ENCODE assay signal across 23 mouse cellular contexts in the genomic region with DNA sequence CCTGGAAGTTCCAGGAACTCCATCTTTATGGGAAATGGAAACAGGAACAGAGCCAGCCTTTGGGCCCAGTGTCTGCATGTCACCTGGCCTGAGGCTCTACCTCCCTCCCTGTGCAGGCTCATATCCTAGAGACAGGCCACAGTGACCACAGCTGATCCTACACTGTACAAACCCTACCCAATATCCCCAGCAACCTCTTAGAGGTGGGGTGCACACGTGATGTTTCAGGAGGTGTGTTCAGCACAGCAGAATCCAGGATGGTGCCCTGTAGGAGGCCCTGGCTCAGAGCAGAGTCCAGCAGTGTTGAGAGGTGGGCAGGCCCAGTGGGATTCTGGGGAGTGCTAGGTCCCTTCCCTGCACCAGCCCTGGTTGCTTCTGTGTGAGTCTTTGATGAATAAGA.
"Had no signal": no experiment of that assay in that cellular context is flagged by ENCODE, and none has a peak within 500 bp of the region (broad histone marks: within the 10 kb centered on the region; RNA-seq: fewer than 3 reads in every experiment).

No protein-coding gene starts in this region.

- H3K4me3 ChIP-seq: kidney, embryonic 15.5 days; left cerebral cortex, adult 2 months; limb, embryonic 12.5 days; limb, embryonic 15.5 days; liver, embryonic 15.5 days; midbrain, embryonic 12.5 days; midbrain, embryonic 15.5 days; neural tube, embryonic 12.5 days; neural tube, embryonic 15.5 days had no signal

- ATAC-seq: midbrain, embryonic 15.5 days had no signal

- H3K4me2 ChIP-seq: kidney, embryonic 15.5 days; limb, embryonic 12.5 days; limb, embryonic 15.5 days; liver, embryonic 11.5 days; liver, embryonic 15.5 days; midbrain, embryonic 12.5 days; midbrain, embryonic 15.5 days; neural tube, embryonic 12.5 days; neural tube, embryonic 15.5 days had no signal

- H3K36me3 ChIP-seq: kidney, embryonic 15.5 days; limb, embryonic 12.5 days; limb, embryonic 15.5 days; liver, embryonic 15.5 days; midbrain, embryonic 12.5 days; midbrain, embryonic 15.5 days; neural tube, embryonic 12.5 days; neural tube, embryonic 15.5 days had no signal

- H3K9ac ChIP-seq: kidney, embryonic 15.5 days; limb, embryonic 12.5 days; limb, embryonic 15.5 days; liver, embryonic 15.5 days; midbrain, embryonic 12.5 days; midbrain, embryonic 15.5 days; neural tube, embryonic 12.5 days; neural tube, embryonic 15.5 days had no signal

- DNase-seq: kidney, postnatal 10 days; kidney, postnatal 36 days; layer of hippocampus, postnatal 36 days; lung, adult 2 months; lung, postnatal 14 days; lung, postnatal 4 days; right cerebral cortex, adult 18-20 months; right cerebral cortex, postnatal 14 days; right cerebral cortex, postnatal 4 days; thymus, adult 2 months; thymus, postnatal 14 days; thymus, postnatal 4 days had no signal

- H3K27ac ChIP-seq: kidney, embryonic 15.5 days; left cerebral cortex, adult 2 months; limb, embryonic 12.5 days; limb, embryonic 15.5 days; liver, embryonic 15.5 days; midbrain, embryonic 12.5 days; midbrain, embryonic 15.5 days; neural tube, embryonic 12.5 days; neural tube, embryonic 15.5 days; stomach, postnatal 0 days had no signal

- H3K9me3 ChIP-seq: kidney, embryonic 15.5 days; limb, embryonic 12.5 days; limb, embryonic 15.5 days; liver, embryonic 15.5 days; midbrain, embryonic 12.5 days; midbrain, embryonic 15.5 days; neural tube, embryonic 12.5 days; neural tube, embryonic 15.5 days had no signal
